Mouse (Mus musculus) duodenum, adult 2 months (tissue): ENCODE data around the gene Prl2c1. TPM values are rescaled to one million over a fixed set of nuclear protein-coding genes. Genes with fewer than 3 reads are reported as not detected.

Source experiments
- polyA plus RNA-seq: library from polyadenylated mRNA; depleted of rRNA; stranded (reverse); fragments of >200 nt; gene quantifications from 2 replicates; pipeline ENCODE4 v1.2.3, GENCODE M21; 2012; ENCODE audit warnings: low replicate concordance; rRNA removed

Prl2c1 gene
- not detected in 2 replicates for polyA plus RNA-seq

GRCm38 (mm10) chr13:27849042-27849441 lies at the start of gene Prl2c1:
Gene Prl2c1 (plus strand): TSS chr13:27849342.

GRCm38 (mm10) chr13:27801354-27801753 lies 47.8 kb upstream of the Prl2c1 start, which contains the start of gene Prl2a1:
Gene Prl2a1 (plus strand): TSS chr13:27801654.

Other genes starting within 250 kb of the Prl2c1 start
- not detected in 2 replicates for gene Prl7b1, start 238.8 kb upstream of the Prl2c1 start, polyA plus RNA-seq
- not detected in 2 replicates for gene Prl7a1, start 206.8 kb upstream of the Prl2c1 start, polyA plus RNA-seq
- gene Prl7a2, start 181.3 kb upstream of the Prl2c1 start, polyA plus RNA-seq = not detected in 2 replicates
- gene Prl7d1, start 132.6 kb upstream of the Prl2c1 start, polyA plus RNA-seq = not detected in 2 replicates
- not detected in 2 replicates for gene Prl7c1, start 68.5 kb upstream of the Prl2c1 start, polyA plus RNA-seq
- gene Prl2a1, start 47.7 kb upstream of the Prl2c1 start, polyA plus RNA-seq = not detected in 2 replicates
- not detected in 2 replicates for gene Prl4a1, start 166.9 kb downstream of the Prl2c1 start, polyA plus RNA-seq